Mouse (Mus musculus) lung, embryonic 14.5 days (tissue): Measurements from ENCODE around the gene Prlhr. TPM values are rescaled to one million over a fixed set of nuclear protein-coding genes. Genes with fewer than 3 reads are reported as not detected.

ENCODE experiments used
- ATAC-seq: fragments of 200-750 bp; cut with Nextera tagmentation; 2 replicates; pipeline ENCODE4 v1.8.0; 2017; ENCODE audit warnings: mild to moderate bottlenecking, moderate TSS enrichment, moderate library complexity; ENCODE audit not compliant: insufficient read depth
- DNase-seq: peaks from one replicate; pipeline ENCODE4 v3.0.0-alpha.2; 2015
- H3K27ac ChIP-seq: fragments of 300-500 bp; sonication (generic); 2 replicates; pipeline ENCODE4 v1.5.1; 2014; ENCODE audit warnings: low read depth, mild to moderate bottlenecking, moderate library complexity
- H3K27me3 ChIP-seq: fragments of 300-500 bp; sonication (generic); 2 replicates; pipeline ENCODE4 v1.6.1; 2014; ENCODE audit warnings: low read length, control low read depth; ENCODE audit not compliant: insufficient read depth
- H3K36me3 ChIP-seq: fragments of 300-500 bp; sonication (generic); 2 replicates; pipeline ENCODE4 v1.6.1; 2014; ENCODE audit warnings: control low read depth; ENCODE audit not compliant: insufficient read depth
- H3K4me1 ChIP-seq: fragments of 300-500 bp; sonication (generic); 2 replicates; pipeline ENCODE4 v1.6.1; 2014; ENCODE audit warnings: antibody characterized with exemption, control low read depth; ENCODE audit not compliant: insufficient read depth
- H3K4me2 ChIP-seq: fragments of 300-500 bp; sonication (generic); 2 replicates; pipeline ENCODE4 v1.6.1; 2014; ENCODE audit warnings: mild to moderate bottlenecking
- H3K4me3 ChIP-seq: fragments of 300-500 bp; sonication (generic); 2 replicates; pipeline ENCODE4 v1.5.1; 2014; ENCODE audit warnings: low read depth, low read length
- H3K9ac ChIP-seq: fragments of 300-500 bp; sonication (generic); 2 replicates; pipeline ENCODE4 v1.6.1; 2014
- H3K9me3 ChIP-seq: fragments of 300-500 bp; sonication (generic); 2 replicates; pipeline ENCODE4 v1.6.1; 2016; ENCODE audit warnings: low read depth, low read length, control low read depth
- CTCF ChIP-seq: IDR thresholded peaks from 2 replicates; pipeline ENCODE4 v1.5.1; 2016; ENCODE audit warnings: antibody characterized with exemption, low read depth
- WGBS: fragments of 180-500 bp; shearing (Covaris S2); extraction: QIAGEN DNeasy Blood & Tissue Kit; methylation state at CpG from one replicate; pipeline ENCODE4 v1.1.7; 2014; 5-methylcytosine and 5-hydroxymethylcytosine counted together
- polyA plus RNA-seq: library from polyadenylated mRNA; unstranded; fragments of >200 nt; fragmentation: Nextera tagmentation; extraction: Ambion mirVana; gene quantifications from 2 replicates; pipeline ENCODE4 v1.2.1, GENCODE M21; 2014

The Prlhr gene
- polyA plus RNA-seq, 1 experiment from 2014 or later, result not detected

DNA sequence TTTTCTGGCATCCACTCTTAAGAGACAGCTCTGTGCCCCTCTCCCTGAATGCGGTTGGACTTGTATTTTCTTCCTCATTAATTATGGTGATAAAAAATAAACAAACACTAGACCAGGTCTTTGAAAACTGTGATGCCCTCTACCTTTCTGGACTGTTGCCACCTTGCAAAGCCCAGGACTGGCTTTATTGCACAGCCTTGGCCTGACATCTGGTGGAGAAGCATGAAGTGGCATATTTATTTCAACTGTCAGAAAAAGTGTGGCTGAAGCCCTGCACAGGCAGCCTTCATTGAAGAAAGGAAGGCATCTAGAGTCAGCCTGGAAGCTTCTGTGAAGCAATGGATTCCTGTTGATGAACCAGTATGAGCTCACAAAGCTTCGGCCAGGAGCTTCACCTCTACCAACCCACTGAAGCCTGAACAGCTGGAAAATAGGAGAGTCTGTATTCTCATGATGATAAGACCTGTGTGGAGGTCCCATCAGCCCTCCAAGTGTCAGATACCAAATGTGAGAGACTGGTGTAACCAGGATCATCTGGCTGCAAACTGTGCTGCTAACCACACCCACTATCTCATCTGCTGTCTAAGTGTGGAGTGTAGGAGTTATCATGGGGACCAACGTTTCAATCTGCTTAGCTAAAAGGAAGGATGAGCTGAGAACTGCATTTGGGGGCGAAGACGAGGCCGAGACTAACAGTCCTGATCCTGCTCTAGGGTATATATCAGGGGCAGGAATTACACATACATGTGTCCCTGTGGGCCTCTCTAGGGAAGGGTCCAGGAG lies 35.6 kb downstream of the Prlhr start:
- H3K27ac ChIP-seq, result no peak overlapping the region
- no peaks in the 10 kb centered on the region for H3K36me3 ChIP-seq
- no peak overlapping the region for H3K9ac ChIP-seq
- no peaks in the 10 kb centered on the region for H3K9me3 ChIP-seq
- no peaks in the 10 kb centered on the region for H3K4me1 ChIP-seq
- H3K27me3 ChIP-seq, result no peaks in the 10 kb centered on the region
- H3K4me2 ChIP-seq, result no peak overlapping the region
- no peak overlapping the region for H3K4me3 ChIP-seq
- no peak for ATAC-seq
- 66% methylated on average over 6 of the region's 6 CpGs for WGBS
- no peak for DNase-seq
- 0 out of 2 replicates have a peak, but pooled peaks have one; percentile 9 for TF ChIP-seq CTCF

DNA sequence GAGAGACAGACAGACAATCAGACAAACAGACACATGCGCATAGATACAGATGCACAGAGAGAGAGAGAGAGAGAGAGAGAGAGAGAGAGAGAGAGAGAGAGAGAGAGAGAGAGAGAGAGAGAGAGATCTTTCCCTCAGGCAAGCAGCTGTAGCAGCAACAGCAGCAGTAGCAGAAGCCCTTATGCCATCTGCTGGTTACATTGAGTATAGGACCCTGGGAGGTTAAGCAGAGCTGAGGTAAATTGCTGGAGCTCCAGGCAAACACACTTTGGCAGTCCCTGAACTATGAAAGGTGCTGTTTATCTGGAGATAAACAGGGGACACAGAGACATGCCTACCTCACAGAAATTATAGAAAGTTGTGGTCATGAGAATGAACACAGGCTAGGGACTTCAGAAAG lies 50.5 kb downstream of the Prlhr start:
- no peak for ATAC-seq
- no peaks in the 10 kb centered on the region for H3K4me1 ChIP-seq
- WGBS, result 31% methylated on average over 1 of the region's 1 CpGs

More for the DNA sequence above, 50.5 kb downstream of the Prlhr start:
- Histone ChIP-seq H3K27ac (no peak overlapping the region), H3K36me3 (no peaks in the 10 kb centered on the region), H3K9me3 (no peaks in the 10 kb centered on the region), H3K27me3 (no peaks in the 10 kb centered on the region), H3K9ac (no peak overlapping the region), H3K4me3 (no peak overlapping the region), H3K4me2 (no peak overlapping the region)
- peak; percentile 53 for TF ChIP-seq CTCF
- peak; percentile 63 for DNase-seq

Other genes with a start within 250 kb of the Prlhr start
- gene Fam204a, start 241.6 kb downstream of the Prlhr start, polyA plus RNA-seq, result 48.6 and 58.3 TPM in 2 replicates
- 29.3 and 30.8 TPM in 2 replicates for gene Cacul1, start 112.7 kb upstream of the Prlhr start, polyA plus RNA-seq